Mouse (Mus musculus) telencephalon, adult 2 months (tissue): ENCODE measurements around the gene Slc22a18.

ENCODE experiments used
- DNase-seq: peaks from one replicate; pipeline ENCODE4 v3.0.0-alpha.2; 2011; ENCODE audit warnings: low read depth, low spot score

Gene Slc22a18

DNA sequence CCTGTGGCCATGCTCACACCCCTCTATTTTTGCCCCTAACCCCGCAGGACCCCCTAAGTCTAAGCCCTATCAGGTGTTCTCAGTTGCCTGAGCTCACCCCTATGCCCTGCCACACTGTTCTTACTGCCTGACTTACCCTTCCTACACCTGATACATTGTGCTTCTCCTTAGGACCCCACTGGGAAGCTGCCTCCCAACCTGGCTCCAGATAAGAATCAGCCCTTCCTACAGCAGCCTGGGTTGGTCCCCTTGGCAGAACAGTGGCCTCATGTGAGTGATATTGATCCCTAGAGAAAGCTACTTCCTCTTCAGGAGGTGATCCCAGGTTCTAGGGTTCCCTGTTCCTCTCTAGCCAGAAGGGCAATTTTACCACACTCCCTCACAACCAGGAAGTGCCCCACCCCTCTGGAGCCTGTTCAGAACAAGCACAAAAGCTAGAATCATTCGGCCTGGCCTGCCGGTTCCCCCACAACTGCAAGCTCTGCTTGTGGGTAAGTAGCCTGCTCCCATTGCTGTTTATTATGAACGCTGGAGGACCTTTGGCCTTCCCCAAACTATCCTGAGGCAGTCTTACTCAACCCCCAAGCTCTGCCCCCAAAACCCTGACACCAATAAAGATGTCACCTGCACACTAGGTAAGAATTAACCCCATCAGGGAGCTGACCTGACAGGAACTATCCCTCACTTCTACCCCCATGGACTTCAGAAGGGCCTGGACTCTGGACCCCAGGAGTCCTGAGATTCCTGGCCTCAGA is at the start of gene Slc22a18:
Gene Slc22a18, plus strand, starts transcription at position 390 of the 755 bp plus-strand sequence.
- DNase-seq = no peak

DNA sequence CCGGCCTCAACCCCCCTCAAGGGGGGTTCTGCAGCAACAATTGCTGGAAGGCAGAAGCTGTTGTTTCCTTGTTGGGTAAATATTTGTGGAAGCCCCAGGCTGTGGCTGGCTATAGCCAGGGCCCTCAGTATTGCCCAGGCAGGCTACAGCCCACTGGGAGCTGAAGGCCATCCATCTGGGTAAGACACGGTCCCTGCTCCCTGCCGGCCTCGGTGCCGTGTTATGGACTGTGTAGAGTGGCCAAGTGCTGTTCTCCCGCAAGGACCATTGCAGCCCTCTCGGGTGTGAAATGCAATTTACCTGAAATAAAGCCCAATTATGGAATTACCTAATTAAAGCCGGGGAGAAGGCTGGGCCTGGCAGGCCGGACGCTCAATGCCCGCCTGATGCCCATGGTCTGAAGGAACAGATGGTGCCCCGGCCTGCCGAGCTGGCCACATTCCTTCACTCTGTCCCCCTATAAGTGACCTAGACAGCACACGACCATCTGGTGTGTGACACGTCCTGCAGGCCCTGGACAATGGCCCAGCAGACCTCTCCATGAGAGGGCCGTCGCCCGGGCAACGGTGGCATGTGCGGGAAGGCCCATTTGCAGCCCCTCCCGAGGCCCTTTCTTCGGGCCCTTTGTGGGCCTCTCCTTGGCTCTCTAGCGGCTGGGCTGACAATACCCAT is 45.3 kb upstream of the Slc22a18 start:
- DNase-seq = no peak

DNA sequence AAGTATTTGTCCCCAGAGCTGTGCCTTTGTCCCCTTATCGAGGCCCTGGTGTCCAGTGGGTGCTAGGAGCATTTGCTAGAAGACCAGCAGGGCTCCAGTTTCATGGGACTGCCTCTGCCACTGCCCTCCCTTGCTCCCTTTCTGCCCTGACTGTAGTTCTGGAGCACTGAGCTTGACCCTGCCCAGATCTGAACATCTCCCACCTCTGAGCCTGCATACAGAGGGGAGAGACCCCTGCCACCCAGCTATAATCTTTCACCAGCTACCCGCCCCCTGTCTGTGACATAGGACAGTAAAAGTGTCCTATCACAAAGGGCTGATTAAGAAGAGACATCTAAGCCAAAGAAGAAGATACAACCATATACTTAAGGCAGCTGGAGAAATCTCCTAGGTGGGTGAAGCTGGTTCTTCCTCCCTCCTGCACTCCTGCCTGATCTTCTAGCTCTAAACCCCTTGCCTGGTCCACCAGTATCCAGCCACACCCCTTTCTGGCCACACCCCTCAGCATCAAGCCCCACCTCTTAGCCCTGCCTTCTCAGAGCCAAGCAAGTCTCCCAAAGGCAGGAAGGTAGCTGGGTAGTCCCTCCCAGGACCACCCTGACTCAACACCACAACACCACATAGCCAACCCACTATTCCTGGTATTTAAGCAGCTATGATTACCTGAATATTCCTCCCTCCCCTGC is 44.6 kb upstream of the Slc22a18 start:
- no peak for DNase-seq

DNA sequence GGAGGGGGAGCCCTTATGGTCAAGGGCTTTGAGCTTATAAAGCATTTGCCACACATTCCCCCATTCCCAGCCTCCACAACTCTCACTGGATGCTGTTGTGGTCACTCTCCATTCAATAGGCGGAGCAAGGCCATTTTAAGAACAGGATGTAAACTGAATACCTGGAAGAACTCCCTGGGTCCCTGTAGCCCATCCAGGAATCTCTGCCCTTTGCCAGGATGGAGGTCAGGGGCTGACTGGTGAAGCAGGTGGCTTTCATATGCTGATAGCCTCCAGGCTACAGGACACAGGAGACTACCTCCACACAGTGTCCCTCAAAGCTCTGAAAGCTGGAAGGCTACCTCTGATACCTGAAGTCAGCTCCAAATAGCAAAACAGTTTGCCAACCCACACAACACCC is 40.9 kb upstream of the Slc22a18 start:
- no peak for DNase-seq

DNA sequence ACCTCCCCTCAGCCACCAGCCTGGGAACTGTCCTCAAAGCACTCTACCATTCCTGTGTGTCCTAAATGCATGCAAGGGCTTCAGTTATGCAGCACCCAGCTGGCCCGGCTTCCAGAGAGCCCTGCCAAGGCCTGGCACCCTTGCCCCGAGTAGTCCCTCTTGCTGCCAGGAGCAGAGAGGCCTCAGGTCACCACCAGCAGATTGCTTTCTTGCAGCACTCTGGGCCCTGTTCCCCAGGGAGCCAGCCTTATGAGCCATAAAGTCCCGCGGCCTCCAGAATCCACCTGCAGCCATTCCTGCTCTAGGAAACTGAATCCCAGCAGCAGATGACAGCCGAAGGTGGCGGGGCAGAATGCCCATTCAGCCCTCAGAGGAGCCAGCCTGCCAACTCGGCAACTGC is 40.2 kb upstream of the Slc22a18 start:
- DNase-seq = no peak

DNA sequence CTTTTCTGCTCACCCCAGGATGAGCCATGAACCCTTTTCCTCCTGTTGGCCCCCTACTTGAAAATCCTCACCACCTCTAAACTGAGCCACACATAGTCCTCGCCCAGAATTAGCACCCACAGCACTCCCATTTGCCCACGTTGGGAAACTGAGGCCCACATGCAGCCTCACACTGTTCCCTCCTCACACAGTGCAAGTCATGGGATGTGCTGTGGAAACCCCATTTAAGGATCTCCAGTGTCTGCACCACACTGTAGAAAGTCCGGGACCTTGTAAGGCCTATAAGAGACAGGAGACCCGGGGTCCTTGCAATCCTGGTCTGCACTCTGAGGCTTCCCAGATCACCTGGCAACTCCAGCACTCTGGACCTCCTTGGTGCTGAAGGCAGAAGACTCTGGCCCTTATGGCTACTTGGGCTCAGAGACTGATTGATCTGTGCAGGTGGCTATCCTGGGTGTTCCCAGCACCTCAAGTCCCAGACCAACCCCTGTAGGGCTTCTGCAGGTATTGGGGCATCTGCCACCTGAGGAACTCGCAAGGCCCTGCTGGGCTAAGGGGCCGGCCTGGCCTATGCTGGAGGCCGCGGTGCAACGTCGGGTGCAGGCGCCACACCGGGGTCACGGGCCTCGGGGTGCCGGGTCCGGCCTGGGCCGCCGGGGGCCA is 36.2 kb upstream of the Slc22a18 start:
- DNase-seq = no peak

DNA sequence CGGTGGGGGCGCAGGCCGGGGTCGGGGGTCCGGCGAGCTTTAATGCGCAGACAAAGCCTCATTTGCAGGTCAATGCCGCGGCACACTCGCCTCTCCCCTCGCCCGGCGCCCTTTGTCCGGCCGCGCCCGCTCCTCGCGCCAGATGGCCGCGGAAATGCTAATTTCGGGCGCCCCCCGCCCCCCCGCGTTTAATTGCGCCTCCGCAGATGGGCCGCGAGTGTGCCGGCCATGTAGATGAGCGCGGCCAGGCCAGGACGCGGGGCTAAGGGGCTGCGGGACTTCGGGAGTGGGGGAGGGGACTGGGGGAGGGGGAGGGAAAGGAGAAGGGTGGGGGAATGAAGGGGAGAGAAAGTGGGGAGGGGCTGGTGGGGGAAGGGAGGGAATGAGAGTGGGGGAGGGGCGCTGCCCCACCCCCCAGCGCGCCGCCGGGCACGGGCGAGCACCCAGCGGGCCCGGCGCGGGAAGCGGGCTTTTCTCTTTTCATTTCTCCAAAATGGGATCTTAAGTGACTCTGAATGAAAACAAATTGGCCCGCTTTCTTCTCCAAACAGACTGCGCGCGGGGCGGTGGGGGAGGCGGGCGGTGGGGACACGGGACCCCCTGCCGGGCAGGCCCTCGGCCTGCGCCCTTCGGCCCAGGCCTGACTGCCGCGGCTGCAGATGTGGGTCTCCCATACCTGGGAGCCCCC is 35.5 kb upstream of the Slc22a18 start:
- DNase-seq = no peak

DNA sequence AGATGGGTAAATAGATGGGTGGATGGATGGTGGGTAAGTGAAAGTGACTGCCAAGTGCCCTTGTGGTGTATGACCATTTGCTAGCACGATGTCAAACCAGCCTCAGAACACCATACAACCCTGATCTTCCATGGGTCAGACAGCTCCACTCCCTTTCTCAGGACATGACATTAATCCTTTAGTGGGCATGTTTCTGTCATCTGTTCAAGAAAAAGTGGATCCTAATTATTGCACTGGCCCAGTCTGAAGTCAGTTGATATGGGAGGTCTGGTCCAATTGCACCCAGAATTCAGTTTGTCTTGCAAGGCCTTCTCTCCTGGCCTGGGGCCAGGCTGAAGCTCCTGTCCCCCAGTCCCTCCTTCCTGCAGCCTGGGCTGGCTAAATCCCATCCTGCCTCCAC is 34.6 kb upstream of the Slc22a18 start:
- DNase-seq = no peak

DNA sequence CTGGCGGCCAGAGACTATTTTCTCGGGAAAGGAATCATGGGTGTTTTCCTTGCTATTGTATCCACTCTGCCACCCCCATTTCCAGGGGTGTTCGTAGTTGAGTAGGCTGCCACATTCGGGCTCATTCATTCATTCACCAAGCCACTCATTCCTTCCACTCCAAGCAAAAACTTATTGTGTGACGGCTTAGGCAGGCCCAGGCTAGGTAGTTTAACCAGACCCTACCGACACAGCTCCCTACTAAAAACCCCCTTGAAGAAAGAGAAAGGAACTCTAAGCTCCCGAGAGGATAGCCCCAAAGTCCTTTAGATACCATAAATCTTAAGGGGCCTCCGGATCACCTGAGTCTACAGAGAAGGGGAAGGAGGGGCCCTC is 29.0 kb upstream of the Slc22a18 start:
- no peak for DNase-seq

DNA sequence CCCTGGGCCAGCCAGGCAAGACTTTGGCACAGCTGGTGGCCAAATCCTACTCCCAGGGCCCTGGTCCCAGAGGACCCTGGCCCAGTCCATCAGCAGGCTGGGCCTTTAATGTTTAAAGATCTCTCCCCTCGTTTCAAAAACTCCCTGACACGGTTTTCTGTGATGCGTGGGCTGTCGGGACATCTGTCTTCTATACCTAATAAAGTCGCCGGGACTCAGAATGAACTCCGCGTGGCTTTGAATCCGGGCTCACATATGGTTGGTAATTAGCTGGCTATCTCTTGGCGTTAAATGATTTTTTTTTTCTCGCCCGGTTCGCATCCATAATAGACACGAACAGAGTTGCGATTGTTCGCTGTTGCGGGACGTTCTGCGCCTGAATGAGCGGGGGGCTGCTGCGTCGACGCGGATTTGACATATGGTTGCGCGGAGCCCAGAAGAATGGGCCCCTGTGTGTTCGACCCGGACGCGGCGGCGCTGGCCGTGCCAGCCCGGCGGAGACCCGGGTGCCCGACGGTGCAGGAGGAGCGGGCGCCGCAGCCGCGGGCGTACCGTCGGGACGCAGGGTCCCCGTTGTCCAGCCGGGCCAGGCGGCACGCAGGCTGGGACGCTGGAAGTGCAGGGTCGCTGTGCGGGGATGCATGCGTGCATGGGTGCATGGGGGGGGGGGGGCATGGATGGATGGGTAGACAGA is 28.4 kb upstream of the Slc22a18 start:
- no peak for DNase-seq

DNA sequence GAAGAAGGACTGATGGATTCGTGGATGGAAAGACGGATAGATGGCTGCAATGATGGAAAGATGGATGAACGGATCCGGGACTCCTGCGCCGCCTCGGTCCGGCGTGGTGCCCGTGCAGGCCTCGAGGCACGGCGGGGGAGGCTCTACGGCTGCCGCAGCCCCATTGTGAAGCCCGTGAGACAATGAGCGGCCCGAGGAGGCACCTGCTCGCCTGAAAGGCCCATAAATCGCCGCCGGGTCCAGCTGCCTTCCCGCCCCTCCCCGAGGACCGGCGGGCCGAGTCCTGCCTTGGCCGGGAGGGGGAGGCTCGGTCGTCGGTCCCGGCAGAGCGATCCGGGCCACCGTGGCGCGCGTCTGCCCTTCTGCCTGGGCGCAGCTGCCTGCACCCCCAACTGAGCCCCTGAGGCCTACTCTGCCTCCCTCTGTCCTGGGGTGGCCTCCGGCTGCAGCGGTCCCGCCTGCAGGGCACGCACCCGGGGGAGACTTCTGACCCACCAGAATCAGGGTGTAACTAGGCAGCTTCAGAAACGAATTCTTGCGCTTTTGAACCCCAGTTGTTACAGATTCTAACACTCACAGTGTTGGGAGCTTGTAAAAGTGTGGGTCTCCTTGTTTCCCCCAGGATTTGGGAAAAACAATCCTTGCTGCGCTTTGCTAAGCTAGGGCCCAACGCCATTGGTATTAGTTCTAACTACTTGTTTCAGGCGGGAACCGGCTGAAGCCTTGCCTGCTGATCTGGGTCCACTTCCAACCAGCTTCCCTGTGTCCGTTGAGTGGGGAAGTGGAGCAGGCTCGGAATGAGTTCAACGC is 27.7 kb upstream of the Slc22a18 start:
- no peak for DNase-seq

DNA sequence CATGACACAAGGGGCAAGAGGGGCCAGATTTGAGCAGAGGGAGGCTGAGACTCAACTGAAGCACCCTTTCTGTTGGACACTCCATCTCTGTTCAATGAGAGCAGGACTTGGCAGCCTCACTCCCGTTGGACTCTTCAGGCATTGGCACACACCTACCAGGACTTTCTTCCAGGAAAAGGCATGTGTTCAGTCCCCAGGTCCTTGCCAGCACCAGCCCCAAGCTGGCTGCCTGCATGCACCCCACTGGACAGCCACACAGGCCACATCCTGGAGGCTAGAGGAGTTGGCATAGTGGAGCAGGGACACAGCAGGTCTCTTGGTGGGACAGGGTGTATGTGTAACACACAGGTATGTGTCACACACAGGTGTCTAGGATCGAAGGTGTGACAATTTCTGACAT is 26.4 kb upstream of the Slc22a18 start:
- no peak for DNase-seq

DNA sequence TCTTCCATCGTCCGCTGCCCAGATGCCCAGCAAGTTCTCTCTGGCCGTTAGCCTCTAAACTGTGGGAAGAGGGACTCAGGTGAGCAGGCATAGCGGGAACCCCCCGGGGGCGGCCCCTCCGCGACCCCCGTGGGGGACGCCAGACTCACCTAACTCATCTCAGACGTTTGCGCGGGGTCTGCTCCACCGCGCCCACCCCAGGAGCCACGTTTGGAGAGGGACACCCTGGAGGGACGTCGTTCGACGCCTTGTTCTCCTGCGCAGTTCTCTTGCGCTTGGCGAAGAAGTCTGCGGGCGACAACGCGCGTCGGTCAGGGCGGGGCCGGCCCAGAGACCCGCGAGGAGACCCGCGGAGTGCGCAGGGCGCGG is 14.6 kb upstream of the Slc22a18 start:
- no peak for DNase-seq

DNA sequence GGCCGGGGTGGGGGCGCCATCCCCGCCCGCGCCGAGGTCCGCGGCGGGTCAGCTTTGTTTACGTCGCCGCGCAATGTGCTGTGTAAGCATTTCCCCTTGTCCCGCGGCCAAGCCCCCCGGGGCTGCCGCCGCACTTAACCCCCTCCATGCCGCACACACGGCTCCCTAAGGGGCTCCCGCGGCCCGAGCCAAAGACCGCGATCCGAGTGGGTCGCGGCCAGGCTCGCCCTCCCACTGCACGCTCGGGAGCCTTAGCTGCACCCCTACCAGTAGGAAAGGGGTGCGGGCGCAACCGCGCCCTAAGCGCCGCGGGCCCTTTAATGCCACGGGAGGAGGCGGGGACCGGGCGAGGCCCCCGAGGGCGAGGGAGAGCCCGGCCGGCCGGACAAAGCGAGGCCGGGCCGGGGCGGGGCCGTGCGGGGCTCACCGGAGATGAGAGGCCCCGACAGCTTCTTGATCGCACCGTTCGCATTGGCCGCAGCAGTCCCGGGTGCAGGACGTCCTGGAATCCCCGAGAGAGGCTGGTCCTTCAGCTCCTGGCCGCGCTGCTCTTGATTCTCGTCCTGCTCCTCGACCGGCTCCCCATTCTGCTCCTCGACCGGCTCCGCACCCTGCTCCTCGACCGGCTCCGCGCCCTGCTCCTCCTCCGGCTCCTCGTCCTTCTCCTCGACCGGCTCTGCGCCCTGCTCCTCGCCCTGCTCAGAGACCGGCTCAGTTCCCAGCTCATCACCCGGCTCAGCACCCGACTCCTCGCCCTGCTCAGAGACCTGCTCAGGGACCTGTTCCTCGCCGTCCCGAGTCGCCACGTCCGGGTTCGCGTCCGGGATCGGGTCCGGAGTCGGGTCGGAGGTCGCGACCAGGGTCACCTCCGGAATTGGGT is 14.0 kb upstream of the Slc22a18 start:
- DNase-seq = no peak

DNA sequence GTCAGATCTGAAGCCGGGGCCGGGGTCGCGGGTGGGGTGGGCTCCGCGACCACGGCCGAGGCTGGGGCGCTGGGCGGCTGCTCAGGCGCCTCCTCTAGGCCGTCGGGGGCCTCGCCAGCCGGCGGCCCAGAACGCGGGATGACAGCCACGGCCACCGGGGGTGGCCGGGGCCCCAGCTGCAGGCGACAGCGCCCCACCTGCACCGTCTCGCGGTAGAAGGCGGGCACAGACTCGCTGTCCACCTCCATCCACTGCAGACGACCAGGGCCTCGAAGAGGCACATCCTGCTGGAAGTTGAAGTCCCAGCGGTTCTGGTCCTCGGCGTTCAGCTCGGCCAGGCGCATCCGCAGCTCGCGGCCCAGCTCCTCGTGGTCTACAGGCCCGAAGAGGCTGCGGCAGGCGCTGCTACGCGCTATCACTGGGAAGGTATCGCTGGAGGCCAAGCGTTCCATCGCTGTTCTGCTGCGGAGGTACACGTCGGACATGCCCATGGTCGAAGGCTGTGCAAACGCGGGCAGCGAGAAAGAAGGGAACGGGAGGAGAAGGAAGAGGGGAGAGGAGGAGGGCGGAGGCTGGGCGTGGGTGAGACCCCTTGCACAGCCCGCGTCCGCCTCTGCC is 13.2 kb upstream of the Slc22a18 start:
- no peak for DNase-seq

DNA sequence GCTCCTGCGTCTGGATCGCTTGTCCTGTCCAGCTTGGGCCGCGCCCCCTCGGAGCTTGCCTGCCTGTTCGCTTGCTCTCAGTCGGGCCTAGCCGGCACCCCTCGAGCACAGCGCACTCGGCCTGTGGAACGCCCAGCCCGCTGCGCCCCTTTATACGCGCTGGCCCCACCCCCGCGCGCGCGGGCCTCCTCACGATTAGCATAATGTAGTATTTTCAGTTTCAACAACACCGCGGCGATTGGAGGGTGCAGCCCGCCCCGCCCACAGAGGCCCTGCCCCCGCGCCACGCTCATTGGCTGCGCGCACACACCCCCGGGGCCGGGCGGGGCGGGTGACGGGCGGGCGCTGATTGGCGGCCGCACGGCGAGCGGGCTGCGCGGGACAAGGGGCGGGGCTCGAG is 12.7 kb upstream of the Slc22a18 start, which contains the start of gene Cdkn1c:
Gene Cdkn1c, minus strand, starts transcription at position 177 of the 400 bp plus-strand sequence.
- peak; percentile 34 for DNase-seq

DNA sequence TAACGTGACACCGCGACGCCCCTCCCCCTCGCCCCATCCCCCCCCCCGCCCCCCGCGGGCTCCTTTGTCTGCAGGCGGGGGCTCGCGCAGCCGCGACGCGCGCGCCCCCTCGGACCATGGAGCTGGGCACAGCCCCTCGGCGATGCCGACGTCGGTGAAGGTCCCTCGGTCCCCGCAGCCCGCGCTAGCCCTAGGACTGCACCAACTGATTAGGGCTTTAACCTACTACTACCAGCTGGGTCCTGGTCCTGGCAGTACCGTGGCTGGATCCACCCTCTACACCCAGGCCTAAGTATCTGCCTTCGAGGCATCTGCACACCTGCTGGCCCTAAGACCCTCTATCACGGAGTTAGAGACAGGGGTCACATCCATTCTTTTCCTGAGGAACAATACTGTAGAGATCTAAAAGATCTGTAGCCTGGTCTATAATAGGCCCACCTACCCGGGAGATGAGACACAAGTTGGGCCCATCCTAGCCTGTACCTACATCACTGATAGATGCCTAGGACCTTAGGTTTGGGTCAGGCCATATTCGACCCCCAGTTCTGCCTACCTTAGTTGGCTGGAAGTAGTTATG is 12.2 kb upstream of the Slc22a18 start:
- no peak for DNase-seq

DNA sequence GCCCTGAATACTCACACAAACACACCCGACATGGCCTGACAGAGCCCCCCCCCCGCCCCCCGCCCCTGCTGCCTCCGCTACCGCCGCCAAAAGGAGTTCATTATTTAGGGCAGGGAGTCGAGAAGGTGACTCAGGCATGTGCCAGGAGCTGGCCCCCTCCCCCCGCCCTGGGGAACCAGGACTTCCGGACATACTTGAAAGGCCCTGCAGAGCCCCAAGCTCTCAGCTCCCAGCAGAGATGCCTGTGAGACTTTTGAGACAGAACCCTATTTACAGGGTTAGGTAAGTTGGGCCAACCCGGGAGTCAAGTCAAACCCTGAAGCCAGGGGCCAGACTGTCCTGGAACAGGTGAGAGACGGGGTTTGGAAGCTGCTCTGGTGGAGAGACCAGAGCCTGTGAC is 11.6 kb upstream of the Slc22a18 start:
- no peak for DNase-seq
